Mouse (Mus musculus) adrenal gland, adult 2 months (tissue): ENCODE results near the gene Zfp143. TPM values are rescaled to one million over a fixed set of nuclear protein-coding genes. Genes with fewer than 3 reads are reported as not detected.
A peak's percentile ranks its signal among the peaks of the same experiment; 100 is the strongest.

Experiments
- DNase-seq: peaks from one replicate; pipeline ENCODE4 v3.0.0; 2021
- polyA plus RNA-seq: library from polyadenylated mRNA; depleted of rRNA; stranded (reverse); fragments of >200 nt; gene quantifications from 2 replicates; pipeline ENCODE4 v1.2.3, GENCODE M21; 2012; rRNA removed
- total RNA-seq, 2 experiments: library from RNA; stranded (reverse); gene quantifications; 2 replicates each; pipeline ENCODE4 v1.2.3; 2021

Gene Zfp143
- total and polyA plus RNA-seq, 3 experiments: 5.4 to 16.8 (median 15.1) TPM

- DNase-seq: peak; percentile 61
Measured at GRCm38 (mm10) chr7:110133988-110134387, 73.0 kb downstream of the Zfp143 start.

DNA sequence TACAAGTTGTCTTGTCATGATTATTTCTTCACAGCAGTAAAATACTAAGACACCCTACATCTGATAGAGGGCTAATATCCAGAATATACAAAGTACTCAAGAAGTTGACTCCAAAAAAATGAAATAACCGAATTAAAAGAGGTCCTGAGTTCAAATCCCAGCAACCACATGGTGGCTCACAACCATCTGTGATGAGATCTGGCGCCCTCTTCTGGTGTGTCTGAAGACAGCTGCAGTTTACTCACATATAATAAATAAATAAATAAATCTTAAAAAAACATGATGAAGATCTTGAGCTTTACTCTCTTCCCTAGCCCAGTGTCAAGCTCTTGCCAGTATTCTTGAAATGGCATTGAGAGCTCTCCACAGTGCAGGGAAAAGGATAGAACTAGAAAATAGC is 77.5 kb downstream of the Zfp143 start:
- DNase-seq: no peak

GRCm38 (mm10) chr7:110143863-110144262 is 82.8 kb downstream of the Zfp143 start:
- no peak for DNase-seq

Other genes with a start within 250 kb of the Zfp143 start
- gene Scube2, start 195.5 kb upstream of the Zfp143 start, total RNA-seq: under 1 TPM; 0.17 to 0.62 TPM
- gene Scube2, start 195.5 kb upstream of the Zfp143 start, polyA plus RNA-seq: 0.10 and 0.22 TPM in 2 replicates
- gene Dennd5a, start 100.7 kb upstream of the Zfp143 start, total RNA-seq: 100 to 1,000 TPM; 147 to 174 TPM
- 103 and 118 TPM in 2 replicates for gene Dennd5a, start 100.7 kb upstream of the Zfp143 start, polyA plus RNA-seq
- 10 to 100 TPM; 50.4 to 51.5 TPM for gene Tmem41b, start 74.3 kb upstream of the Zfp143 start, total RNA-seq
- 12.2 and 15.1 TPM in 2 replicates for gene Tmem41b, start 74.3 kb upstream of the Zfp143 start, polyA plus RNA-seq
- gene Ipo7, start 42.9 kb upstream of the Zfp143 start, total RNA-seq: 10 to 100 TPM; 79.8 to 84.7 TPM
- gene Ipo7, start 42.9 kb upstream of the Zfp143 start, polyA plus RNA-seq: 27.6 and 34.9 TPM in 2 replicates
- gene Wee1, start 60.8 kb downstream of the Zfp143 start, total RNA-seq: 1 to 10 TPM; 5.4 to 8.6 TPM
- gene Wee1, start 60.8 kb downstream of the Zfp143 start, polyA plus RNA-seq: 5.9 and 8.2 TPM in 2 replicates
- gene Swap70, start 160.5 kb downstream of the Zfp143 start, total RNA-seq: 10 to 100 TPM; 12.6 to 23.2 TPM
- gene Swap70, start 160.5 kb downstream of the Zfp143 start, polyA plus RNA-seq: 10.7 and 13.0 TPM in 2 replicates